Mouse (Mus musculus) bone marrow, adult 2 months (tissue): ENCODE results near the gene Olfr718-ps1. TPM values are rescaled to one million over a fixed set of nuclear protein-coding genes. Genes with fewer than 3 reads are reported as not detected.

Experiments
- H3K27ac ChIP-seq: fragments of 200-500 bp; 2 replicates; pipeline ENCODE4 v1.5.1; 2012; ENCODE audit warnings: low read depth, mild to moderate bottlenecking, control low read depth, inconsistent platforms, low read length; ENCODE audit not compliant: control insufficient read depth, poor library complexity, insufficient read depth
- H3K4me1 ChIP-seq: fragments of 200-500 bp; 2 replicates; pipeline ENCODE4 v1.6.1; 2011; ENCODE audit warnings: low read length; ENCODE audit not compliant: control insufficient read depth, insufficient read depth
- H3K4me3 ChIP-seq: fragments of 200-500 bp; replicated peaks from 2 replicates; pipeline ENCODE3; 2011; ENCODE audit warnings: mild to moderate bottlenecking, low read depth, low read length, control low read depth; ENCODE audit not compliant: control insufficient read depth
- CTCF ChIP-seq: fragments of 200-500 bp; IDR thresholded peaks from 2 replicates; pipeline ENCODE4 v1.5.1; 2011; ENCODE audit warnings: low read length, control low read depth; ENCODE audit not compliant: control insufficient read depth, insufficient read depth
- POLR2A ChIP-seq: fragments of 200-500 bp; IDR thresholded peaks from 2 replicates; pipeline ENCODE4 v1.6.1; 2011; ENCODE audit warnings: low read depth, mild to moderate bottlenecking, control low read depth, low read length, borderline replicate concordance; ENCODE audit not compliant: control insufficient read depth
- WGBS: fragments of 180-500 bp; shearing (Covaris S2); methylation state at CpG from one replicate; pipeline ENCODE4 v1.1.7; 2018; 5-methylcytosine and 5-hydroxymethylcytosine counted together
- polyA plus RNA-seq: library from polyadenylated mRNA; stranded (reverse); fragments of >200 nt; gene quantifications from 2 replicates; pipeline ENCODE4 v1.2.4, GENCODE M21; 2011; ENCODE audit warnings: low replicate concordance; ENCODE audit not compliant: missing spikeins, insufficient read depth, insufficient read length

Olfr718-ps1 gene
- polyA plus RNA-seq, 1 experiment: not detected

DNA sequence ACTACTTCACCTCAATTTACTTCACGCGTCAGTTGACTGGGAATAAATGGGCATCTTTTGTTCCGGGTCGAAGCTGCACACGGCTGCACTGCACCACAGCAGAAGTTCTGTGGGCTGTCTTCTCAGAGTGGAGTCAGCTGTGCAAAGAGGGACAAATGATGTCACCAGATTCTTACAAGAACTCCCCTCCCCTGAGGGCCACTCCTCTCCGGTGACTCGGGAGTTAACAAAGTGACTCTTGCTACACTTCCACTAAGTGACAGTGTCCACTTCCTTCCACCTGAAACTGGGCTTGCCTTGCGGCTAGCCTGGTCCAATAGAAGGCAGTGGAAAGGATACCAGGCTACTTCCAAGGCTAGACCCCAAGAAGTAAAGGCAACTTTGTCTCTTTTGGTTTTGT lies 25.3 kb downstream of the Olfr718-ps1 start:
- no peak for TF ChIP-seq POLR2A
- WGBS: 60% methylated on average over 8 of the region's 8 CpGs
- no peak overlapping the region for H3K4me3 ChIP-seq
- H3K4me1 ChIP-seq: no peaks in the 10 kb centered on the region
- no peak overlapping the region for H3K27ac ChIP-seq

DNA sequence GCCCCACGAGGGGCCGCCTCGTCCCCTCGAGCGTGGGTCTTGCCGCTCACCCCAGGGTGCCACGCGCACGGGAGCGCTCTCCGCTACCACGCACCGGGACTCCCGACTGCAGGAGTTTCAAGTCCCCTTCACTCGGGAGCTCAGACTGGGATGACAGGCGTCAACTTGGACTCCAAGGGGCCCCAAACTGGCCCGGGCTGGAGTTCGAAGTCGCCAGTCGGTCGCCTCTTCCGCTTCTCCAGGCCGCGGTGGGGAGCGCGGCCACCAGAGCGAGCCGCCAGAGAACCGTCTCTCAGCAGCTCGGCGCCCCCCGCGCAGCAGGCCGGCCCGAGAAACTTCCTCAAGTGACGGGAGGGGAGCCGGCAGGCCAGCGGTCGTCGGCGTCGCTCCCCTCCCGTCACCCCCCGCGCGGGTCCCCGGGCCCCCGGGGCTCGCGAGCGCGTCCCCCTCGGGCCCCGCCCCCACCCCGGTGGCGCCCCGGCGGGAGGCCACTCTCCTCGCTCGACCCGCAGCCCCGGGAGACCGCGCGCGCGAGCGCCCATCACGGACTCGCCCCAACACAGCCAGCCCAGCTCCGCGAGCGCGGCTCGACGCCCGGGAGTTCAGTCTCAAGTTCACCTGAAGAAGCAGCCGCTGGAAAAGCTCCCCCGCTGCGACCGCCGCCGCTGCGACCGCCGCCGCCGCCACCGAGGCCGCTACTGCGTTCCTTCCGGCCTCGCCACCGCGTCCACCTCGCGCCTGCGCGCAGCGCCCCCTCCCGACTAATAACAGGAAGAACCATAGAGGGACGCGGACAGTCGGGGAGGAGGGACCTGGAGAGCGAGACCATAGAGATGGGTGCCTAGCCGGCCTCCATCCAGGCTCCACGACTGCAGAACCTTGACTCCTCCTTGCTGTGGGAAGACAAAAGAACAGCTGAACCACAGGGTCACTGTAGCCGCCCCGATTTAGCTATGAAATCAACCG lies 34.8 kb downstream of the Olfr718-ps1 start, which contains the start of gene Rnf216:
TSS of gene Rnf216 (minus strand) at position 714 of the 966 bp plus-strand sequence.
- peak within 1 kb of the TSS; percentile 79 for H3K4me3 ChIP-seq
- under 1% methylated on average over 108 of the region's 110 CpGs for WGBS
- no peaks in the 10 kb centered on the region; the same call in 1 of the 2 replicates for H3K4me1 ChIP-seq
- peak within 1 kb of the TSS; percentile 97 for H3K27ac ChIP-seq
- TF ChIP-seq CTCF (peak; percentile 83), POLR2A (peak; percentile 80; the same call in 1 of the 2 replicates)

DNA sequence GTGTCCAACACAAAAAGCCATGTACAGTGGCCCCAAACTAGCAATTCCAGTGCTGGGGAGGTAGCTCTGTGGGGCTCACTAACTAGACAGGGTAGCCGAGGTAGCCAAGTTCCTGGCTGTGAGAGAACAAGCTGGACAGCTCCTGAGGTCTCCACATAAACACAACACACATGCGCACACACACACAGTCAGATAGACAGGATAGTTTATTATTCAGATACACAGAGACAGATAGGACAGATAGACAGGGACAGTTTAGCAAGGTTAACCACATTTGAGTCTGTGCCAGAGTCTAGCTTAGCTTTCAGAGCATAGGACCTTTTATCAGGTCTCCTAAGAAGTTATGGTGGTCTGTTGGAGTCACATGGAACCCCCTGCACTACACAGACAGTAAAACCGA lies 40.5 kb downstream of the Olfr718-ps1 start:
- no peaks in the 10 kb centered on the region; the same call in 1 of the 2 replicates for H3K4me1 ChIP-seq

GRCm38 (mm10) chr5:143103231-143103630 lies 44.1 kb downstream of the Olfr718-ps1 start:
- TF ChIP-seq POLR2A (no peak), CTCF (no peak)
- peaks cover 3% of the 10 kb centered on the region for H3K4me1 ChIP-seq
- H3K4me3 ChIP-seq: no peak overlapping the region
- WGBS: 90% methylated on average over 2 of the region's 2 CpGs
- no peak overlapping the region for H3K27ac ChIP-seq

More for the DNA sequence above, 40.5 kb downstream of the Olfr718-ps1 start:
- H3K4me3 ChIP-seq: no peak overlapping the region
- no peak for TF ChIP-seq CTCF
- TF ChIP-seq POLR2A: no peak
- no peak overlapping the region for H3K27ac ChIP-seq
- WGBS: 58% methylated on average over 3 of the region's 3 CpGs

DNA sequence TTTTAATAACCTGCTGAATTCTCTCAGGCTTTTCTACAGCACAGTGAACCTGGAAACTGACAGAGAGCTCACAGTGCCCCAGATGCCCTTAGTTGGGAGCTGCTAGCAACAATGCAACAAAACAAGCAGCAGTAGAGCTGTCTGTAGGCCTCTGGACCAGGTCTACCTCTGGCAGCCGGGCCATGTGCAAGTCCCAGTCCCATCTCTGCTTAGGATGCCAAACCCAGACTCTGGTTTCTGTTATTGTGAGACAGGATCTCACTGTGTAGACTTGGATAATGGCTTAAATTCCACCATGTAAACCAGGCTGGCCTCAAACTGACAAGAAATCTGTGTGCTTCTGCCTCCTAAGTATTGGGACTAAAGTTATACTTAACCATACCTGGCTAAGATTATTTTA lies 45.8 kb downstream of the Olfr718-ps1 start:
- TF ChIP-seq POLR2A: no peak
- no peak for TF ChIP-seq CTCF
- whole genome bisulfite sequencing: 85% methylated on average over 1 of the region's 1 CpGs

DNA sequence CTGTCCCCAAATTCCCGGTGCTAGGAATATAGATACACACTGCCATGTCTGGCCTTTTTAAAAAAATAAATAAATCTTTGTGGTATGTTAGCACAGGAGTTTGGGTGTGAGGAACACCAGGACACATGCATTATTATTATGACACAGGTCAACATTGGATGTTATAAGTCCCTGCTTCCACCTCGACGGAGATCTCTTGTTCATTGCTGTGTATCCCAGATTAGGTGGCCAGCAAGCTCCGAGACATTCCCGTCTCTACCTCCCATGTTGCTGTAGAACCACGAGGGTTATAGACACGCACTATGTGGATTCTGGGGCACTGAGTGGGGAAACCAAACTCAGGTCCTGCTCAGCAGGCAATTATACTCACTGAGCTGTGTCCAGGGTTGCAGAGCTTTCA lies 52.1 kb downstream of the Olfr718-ps1 start:
- Histone ChIP-seq H3K4me3 (no peak overlapping the region), H3K27ac (no peak overlapping the region), H3K4me1 (no peaks in the 10 kb centered on the region)
- TF ChIP-seq CTCF: no peak
- TF ChIP-seq POLR2A: no peak
- 90% methylated on average over 7 of the region's 7 CpGs for WGBS

More for the DNA sequence above, 45.8 kb downstream of the Olfr718-ps1 start:
- no peak overlapping the region for H3K4me3 ChIP-seq
- peaks cover 3% of the 10 kb centered on the region for H3K4me1 ChIP-seq
- 0 out of 2 replicates have a peak overlapping the region, but pooled peaks have one; percentile 39 for H3K27ac ChIP-seq

GRCm38 (mm10) chr5:143092891-143093290 lies 54.5 kb downstream of the Olfr718-ps1 start:
- Histone ChIP-seq H3K27ac (no peak overlapping the region), H3K4me1 (no peaks in the 10 kb centered on the region), H3K4me3 (no peak overlapping the region)
- WGBS: 76% methylated on average over 3 of the region's 3 CpGs
- TF ChIP-seq POLR2A: no peak
- TF ChIP-seq CTCF: no peak

- TF ChIP-seq CTCF (peak; percentile 52), POLR2A (no peak)
- no peak overlapping the region for H3K27ac ChIP-seq
- WGBS: 65% methylated on average over 4 of the region's 4 CpGs
These were observed 62.5 kb downstream of the Olfr718-ps1 start for GRCm38 (mm10) chr5:143084898-143085297.

More at GRCm38 (mm10) chr5:143084898-143085297, 62.5 kb downstream of the Olfr718-ps1 start:
- no peaks in the 10 kb centered on the region for H3K4me1 ChIP-seq
- H3K4me3 ChIP-seq: no peak overlapping the region

Other genes starting within 250 kb of the Olfr718-ps1 start
- gene Actb, start 240.8 kb downstream of the Olfr718-ps1 start, polyA plus RNA-seq: 3,846 and 7,097 TPM in 2 replicates
- gene Fscn1, start 187.2 kb downstream of the Olfr718-ps1 start, polyA plus RNA-seq: 6.4 and 15.2 TPM in 2 replicates
- 17.5 and 28.5 TPM in 2 replicates for gene Rnf216, start 34.6 kb downstream of the Olfr718-ps1 start, polyA plus RNA-seq
- gene Rbak, start 33.2 kb upstream of the Olfr718-ps1 start, polyA plus RNA-seq: 3.8 and 6.9 TPM in 2 replicates
- not detected in 2 replicates for gene Spdye4b, start 33.4 kb upstream of the Olfr718-ps1 start, polyA plus RNA-seq
- gene Spdye4a, start 79.3 kb upstream of the Olfr718-ps1 start, polyA plus RNA-seq: not detected in 2 replicates
- 1.7 and 5.6 TPM in 2 replicates for gene Zfp12, start 87.6 kb upstream of the Olfr718-ps1 start, polyA plus RNA-seq
- gene Zfp316, start 122.4 kb upstream of the Olfr718-ps1 start, polyA plus RNA-seq: 0.87 and 0.90 TPM in 2 replicates
- gene Zfp853, start 146.0 kb upstream of the Olfr718-ps1 start, polyA plus RNA-seq: not detected in 2 replicates
- 7.6 and 13.1 TPM in 2 replicates for gene E130309D02Rik, start 167.8 kb upstream of the Olfr718-ps1 start, polyA plus RNA-seq
- gene Zdhhc4, start 181.7 kb upstream of the Olfr718-ps1 start, polyA plus RNA-seq: 21.0 and 33.2 TPM in 2 replicates
- gene Grid2ip, start 209.8 kb upstream of the Olfr718-ps1 start, polyA plus RNA-seq: not detected in 2 replicates